Mouse (Mus musculus) liver, embryonic 14.5 days (tissue): Measurements from ENCODE around the gene Gon4l.

Source experiments
- CTCF ChIP-seq: IDR thresholded peaks from 2 replicates; pipeline ENCODE4 v1.5.1; 2016; ENCODE audit warnings: antibody characterized with exemption, low read depth, control low read depth
- EP300 ChIP-seq: IDR thresholded peaks from 2 replicates; pipeline ENCODE4 v1.6.1; 2016; ENCODE audit warnings: antibody characterized with exemption, low read depth

- no peak for TF ChIP-seq CTCF
- no peak for TF ChIP-seq EP300
Observed at GRCm38 (mm10) chr3:88923989-88924591, 89.1 kb downstream of the Gon4l start.
